Mouse (Mus musculus): ENCODE measurements at regions not wholly inside any gene's neighbourhood (a gene's known extent, or its start where the extent isn't known, plus 50 kb on each side); places are given as distances from the start of the nearest gene placed in this dataset.

- no peak for DNase-seq (ENCODE audit: low read depth)
These were observed 578.2 kb upstream of the Marcks start for GRCm38 (mm10) chr10:37716946-37717345.

DNA sequence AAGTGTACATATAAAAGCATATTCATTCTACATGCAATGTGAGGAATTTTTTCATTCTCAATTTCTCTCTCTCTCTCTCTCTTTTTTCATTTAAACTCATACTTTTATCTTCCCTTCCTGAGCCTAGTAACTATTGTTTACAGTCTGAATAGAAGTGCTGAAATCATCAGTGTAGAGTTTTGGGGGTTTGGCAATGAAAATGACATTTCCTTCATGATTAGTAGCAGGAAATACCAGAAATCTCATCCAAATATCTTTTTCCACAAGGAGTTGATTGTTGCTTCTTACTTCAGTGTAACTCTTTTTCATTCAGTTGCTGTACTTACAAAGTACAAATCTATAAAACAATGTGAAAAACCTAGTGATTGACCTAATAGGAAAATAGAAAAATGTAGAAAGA lies 572.7 kb upstream of the Marcks start:
- no peak for DNase-seq (ENCODE audit: low read depth)

DNA sequence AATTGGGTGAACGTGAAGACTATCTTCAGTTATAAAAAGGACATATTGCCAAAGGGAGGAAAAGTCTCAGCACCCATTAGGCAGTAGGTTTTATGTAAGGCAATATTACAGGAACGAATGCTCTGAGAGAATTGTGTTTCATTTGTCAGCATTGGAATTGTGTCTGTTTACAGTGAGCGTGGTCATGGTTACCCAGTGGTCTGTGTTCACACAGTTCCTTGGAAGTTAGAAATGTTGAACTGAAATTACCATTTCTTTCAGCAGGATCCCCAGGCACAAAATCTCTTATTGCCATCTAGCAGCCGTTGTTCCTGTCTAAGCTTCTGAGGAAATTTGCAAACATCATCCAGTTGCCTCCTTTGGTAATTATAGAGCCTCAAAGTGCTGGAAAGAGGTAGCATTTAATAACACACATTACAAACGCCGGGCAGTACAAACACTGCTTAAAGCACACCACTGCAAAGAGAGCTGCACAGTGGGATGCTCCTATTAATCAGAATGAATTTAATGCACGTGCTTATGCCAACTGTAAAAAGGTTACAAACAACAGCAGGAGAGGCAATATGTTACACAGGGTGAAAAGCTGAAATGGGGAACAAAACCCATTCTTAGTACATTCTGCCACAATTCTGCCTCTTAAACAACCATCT lies 555.4 kb upstream of the Marcks start:
- DNase-seq (ENCODE audit: low read depth), result no peak

- DNase-seq (ENCODE audit: low read depth), result no peak
These were observed 554.1 kb upstream of the Marcks start for GRCm38 (mm10) chr10:37692851-37693250.

DNA sequence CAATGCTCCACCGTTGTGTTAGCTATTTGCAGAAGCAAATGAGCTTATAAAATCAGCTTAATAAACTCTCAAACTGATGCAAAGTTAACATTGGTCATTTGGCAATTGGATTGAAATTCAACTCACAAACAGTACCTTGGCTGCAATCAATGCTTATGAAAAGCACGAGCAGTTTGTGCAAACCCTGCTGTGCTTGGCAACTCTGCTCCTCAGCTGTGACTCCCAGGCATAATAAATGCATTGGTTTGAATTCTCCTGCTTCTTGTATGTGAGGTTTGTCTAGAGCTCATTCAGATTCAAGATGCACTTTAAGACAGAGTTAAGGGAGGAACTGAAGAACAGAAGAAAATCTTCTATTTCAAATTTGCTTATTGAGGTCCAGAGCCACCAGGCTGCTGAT lies 553.2 kb upstream of the Marcks start:
- DNase-seq (ENCODE audit: low read depth), result peak; percentile 12

- no peak for DNase-seq (ENCODE audit: low read depth)
These were observed 544.4 kb upstream of the Marcks start for GRCm38 (mm10) chr10:37683101-37683500.

- peak; percentile 8 for DNase-seq (ENCODE audit: low read depth)
These were observed 541.9 kb upstream of the Marcks start for GRCm38 (mm10) chr10:37680601-37681000.

DNA sequence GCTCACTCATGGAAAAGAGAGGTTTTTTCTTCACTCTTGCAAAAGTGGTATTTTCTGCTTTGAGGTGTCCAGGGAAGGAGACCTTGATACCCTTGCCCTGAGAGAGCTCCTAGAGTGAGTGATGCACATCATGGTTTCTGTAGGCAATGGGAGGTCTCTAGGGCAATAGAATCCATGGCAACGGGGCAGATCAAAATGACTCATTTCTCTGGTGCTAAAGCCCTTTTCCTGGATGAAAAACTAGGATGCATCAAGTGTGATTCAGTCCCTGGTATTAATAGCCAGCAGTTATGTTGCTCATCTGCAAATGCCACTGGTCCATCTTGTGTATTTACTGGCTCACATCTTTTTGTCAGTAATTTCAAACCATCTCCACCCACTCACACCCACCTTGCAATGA lies 539.1 kb upstream of the Marcks start:
- DNase-seq (ENCODE audit: low read depth), result no peak

GRCm38 (mm10) chr10:37668827-37669226 lies 530.1 kb upstream of the Marcks start:
- DNase-seq (ENCODE audit: low read depth), result no peak

DNA sequence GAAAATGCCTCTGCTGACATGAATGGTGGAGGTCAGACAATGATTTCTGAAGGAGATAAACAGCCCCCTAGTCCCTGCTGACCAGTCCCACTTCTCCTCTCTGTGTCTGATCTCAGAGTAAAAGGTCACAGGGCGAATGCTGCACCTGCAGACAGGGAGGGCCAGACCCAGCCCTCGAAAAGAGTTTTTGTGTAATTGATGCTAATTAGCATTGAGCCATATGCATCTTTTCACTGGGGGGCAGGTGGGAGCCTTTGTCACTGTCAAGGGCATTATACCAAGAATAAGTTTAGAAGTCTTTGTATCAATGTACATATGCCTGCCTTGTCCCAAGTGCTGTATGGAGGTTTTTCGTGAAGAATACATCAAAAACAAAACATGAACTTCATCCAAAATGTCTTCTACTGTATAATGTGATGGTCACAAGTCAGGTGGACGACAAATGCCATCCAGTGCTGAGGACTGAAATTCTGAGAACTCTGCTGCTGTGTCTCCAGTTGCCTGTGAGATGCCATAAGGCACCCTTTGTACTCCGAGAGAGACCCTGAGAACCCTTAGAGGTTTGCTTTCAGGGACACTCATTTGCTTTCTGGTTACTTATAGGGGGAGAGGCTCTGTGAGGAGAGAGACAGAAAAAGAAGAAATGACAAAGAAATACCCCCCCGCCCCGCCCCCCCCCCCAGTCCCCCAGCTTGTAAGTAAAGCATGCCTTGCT lies 528.5 kb upstream of the Marcks start:
- no peak for DNase-seq (ENCODE audit: low read depth)

- no peak for DNase-seq (ENCODE audit: low read depth)
These were observed 527.8 kb upstream of the Marcks start for GRCm38 (mm10) chr10:37666535-37666934.

DNA sequence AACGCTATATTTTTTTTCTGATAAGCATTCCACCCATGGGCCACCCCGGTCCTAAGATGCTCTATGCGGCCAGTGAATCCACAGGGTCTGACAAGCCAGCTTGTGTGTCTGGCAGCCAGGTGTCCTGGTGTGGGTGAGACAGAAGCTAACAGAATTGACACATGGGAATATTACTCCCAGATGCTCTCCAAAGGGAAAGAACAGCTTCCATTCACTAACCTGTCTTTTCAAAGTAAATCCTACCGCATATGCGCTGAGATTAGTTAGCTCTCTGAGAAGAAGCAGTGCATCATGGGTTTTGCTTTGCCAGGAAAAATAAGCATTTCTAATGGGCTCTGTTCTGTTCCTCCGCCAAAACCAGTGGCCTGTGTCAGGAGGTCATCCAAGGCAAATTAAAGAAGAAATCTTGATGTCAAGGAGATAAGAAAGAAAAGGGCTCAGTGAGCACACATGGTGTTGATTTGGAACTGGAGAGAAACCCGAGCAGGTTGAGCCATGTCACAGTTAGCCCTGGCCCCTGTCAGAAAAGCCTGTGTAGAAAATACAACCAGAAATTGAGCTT lies 498.4 kb upstream of the Marcks start:
- DNase-seq (ENCODE audit: low read depth), result no peak

- no peak for DNase-seq (ENCODE audit: low read depth)
These were observed 497.7 kb upstream of the Marcks start for GRCm38 (mm10) chr10:37636421-37636820.

- DNase-seq (ENCODE audit: low read depth), result no peak
These were observed 491.7 kb upstream of the Marcks start for GRCm38 (mm10) chr10:37630403-37630802.

- DNase-seq (ENCODE audit: low read depth), result no peak
These were observed 489.2 kb upstream of the Marcks start for GRCm38 (mm10) chr10:37627900-37628299.

DNA sequence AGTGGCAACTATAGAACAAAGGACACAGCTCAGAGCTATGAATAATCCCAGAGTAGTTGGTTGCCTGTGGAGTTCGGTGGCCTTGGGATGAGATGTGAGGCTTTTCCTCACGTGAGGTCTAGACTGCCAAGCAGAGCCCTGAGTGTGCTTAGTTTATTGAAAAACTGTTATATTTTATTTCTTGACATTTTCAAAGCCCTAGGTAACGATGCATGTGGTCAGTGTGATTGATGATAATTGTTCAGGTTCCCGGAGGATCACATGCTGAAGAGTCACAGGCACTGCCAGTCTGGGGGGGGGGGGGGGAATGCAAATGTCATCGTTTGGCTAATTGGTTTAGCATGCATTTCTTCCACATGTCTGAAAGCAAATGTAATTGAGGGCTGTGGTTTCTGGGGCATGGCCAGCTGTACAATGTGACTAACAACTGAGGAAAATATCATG lies 488.1 kb upstream of the Marcks start:
- DNase-seq (ENCODE audit: low read depth), result no peak

- no peak for DNase-seq (ENCODE audit: low read depth)
These were observed 487.4 kb upstream of the Marcks start for GRCm38 (mm10) chr10:37625972-37626757.

DNA sequence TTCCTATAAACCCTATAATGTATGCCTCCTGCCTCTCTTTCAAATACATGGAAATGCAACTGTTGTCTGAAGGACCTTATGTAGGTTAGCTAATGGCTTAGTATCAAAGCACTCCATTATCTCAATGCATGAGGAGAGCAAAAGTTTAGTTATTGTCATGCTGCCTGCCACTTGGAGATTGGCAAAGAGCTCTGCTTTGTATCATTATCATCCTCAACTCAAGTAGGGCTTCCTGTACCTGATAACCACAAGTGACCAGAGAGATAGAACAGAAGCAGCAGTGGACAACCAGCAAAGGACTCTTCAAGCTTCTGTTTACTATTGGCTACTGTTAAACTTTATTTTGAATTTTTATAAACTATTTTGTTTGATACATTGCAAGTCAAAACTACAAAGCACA lies 484.3 kb upstream of the Marcks start:
- no peak for DNase-seq (ENCODE audit: low read depth)

DNA sequence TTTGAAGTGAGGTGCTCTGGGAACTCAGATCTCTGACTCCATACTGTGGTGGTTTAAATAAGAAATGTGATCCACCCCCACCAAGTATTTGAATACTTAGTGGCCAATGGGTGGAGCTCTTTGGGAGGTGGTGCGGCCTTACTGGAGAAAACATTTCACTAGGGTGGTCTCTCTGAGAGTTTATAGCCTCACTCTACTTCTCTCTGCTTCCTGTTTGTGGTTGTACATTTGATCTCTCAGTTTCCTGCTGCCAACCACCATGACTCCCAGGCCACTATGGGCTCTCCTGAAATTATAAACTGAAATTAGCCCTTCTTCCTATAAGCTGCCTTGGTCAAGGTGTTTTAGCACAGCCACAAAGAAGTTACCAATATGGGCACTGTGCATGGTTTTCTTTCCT lies 479.9 kb upstream of the Marcks start:
- DNase-seq (ENCODE audit: low read depth), result no peak

- DNase-seq (ENCODE audit: low read depth), result no peak
These were observed 479.1 kb upstream of the Marcks start for GRCm38 (mm10) chr10:37617708-37618300.

- DNase-seq (ENCODE audit: low read depth), result no peak
These were observed 477.4 kb upstream of the Marcks start for GRCm38 (mm10) chr10:37615926-37616691.

Measured in gonadal fat pad, adult 2 months (tissue).